In the genomic region with DNA sequence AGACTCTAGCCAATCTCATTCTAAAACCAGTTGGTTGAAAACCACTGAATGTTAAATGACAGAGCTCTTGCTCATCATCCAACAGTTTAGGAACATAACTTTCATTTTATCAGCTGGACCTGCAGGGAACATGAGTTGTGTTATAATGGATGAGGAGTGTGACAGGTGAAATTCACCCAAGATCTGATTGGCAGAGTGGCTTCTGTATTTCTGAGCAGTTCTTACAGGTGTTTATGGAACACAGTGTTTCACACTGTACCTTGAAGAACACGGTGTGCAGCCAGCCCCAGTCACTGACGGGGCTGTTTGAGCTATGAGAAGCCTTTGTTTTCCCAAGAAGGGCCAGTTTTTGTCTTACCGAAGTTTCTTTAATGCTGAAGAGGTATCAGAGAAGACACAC, we compare ENCODE assay signal across 17 mouse cellular contexts.
"Had no signal": no experiment of that assay in that cellular context is flagged by ENCODE, and none has a peak within 500 bp of the region (broad histone marks: within the 10 kb centered on the region; RNA-seq: fewer than 3 reads in every experiment).

No protein-coding gene starts in this region.

- DNase-seq: cerebellum, adult 8-10 months; cerebellum, adult 9-10 months; cerebellum, adult 9-11 months; cerebellum, postnatal 10 days; cerebellum, postnatal 14 days; cerebellum, postnatal 25 days; cerebellum, postnatal 36 days; embryo, embryonic 11 days; forebrain, postnatal 0 days; gastrocnemius, adult 2 months; gastrocnemius, postnatal 10 days; gastrocnemius, postnatal 14 days; gastrocnemius, postnatal 25 days; gastrocnemius, postnatal 36 days; heart, adult 11 months; heart, adult 18-20 months; heart, adult 2 months had no signal
